Mouse (Mus musculus) cortical plate, adult 2 months (tissue): ENCODE data around the gene Cpeb3.

Source experiments
- CTCF ChIP-seq: fragments of 200-500 bp; IDR thresholded peaks from 2 replicates; pipeline ENCODE4 v1.5.1; 2011; ENCODE audit warnings: mild to moderate bottlenecking, control low read depth, low read length; ENCODE audit not compliant: insufficient read depth; ENCODE audit errors: extremely low read depth
- POLR2A ChIP-seq: fragments of 200-500 bp; IDR thresholded peaks from 2 replicates; pipeline ENCODE4 v1.6.1; 2011; ENCODE audit warnings: mild to moderate bottlenecking, low read length, control low read depth; ENCODE audit not compliant: insufficient read depth; ENCODE audit errors: extremely low read depth

DNA sequence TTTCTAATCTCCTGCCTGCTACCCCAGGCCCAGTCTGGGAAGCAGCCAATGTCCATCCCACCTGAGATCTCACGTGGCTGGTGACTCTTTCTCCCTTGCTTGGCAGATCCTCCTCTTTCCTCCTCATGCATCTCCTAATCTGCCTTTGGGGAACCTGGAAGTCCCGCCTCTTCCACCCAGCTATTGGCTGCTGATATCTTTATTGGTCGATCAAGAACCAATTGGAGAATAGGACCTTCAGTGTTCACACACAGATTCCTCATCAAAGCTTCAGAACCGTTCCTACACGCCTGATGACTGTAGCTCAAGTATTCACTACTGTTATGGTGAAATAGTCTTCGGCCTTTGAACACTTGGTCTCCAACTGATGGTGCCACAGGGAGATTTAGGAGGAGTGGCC lies 43.7 kb upstream of the Cpeb3 start:
- no peak for TF ChIP-seq CTCF
- TF ChIP-seq POLR2A: no peak
